Mouse (Mus musculus) CD8-positive naive resting alpha-beta T cell, adult 57 days (primary cell): ENCODE results near the gene Adamts14. TPM values are rescaled to one million over a fixed set of nuclear protein-coding genes. Genes with fewer than 3 reads are reported as not detected.

Source experiments
- total RNA-seq: library from RNA; stranded (reverse); gene quantifications from one replicate; pipeline ENCODE4 v1.2.4, GENCODE M21; 2023

Adamts14 gene
- 2.6 TPM for total RNA-seq

DNA sequence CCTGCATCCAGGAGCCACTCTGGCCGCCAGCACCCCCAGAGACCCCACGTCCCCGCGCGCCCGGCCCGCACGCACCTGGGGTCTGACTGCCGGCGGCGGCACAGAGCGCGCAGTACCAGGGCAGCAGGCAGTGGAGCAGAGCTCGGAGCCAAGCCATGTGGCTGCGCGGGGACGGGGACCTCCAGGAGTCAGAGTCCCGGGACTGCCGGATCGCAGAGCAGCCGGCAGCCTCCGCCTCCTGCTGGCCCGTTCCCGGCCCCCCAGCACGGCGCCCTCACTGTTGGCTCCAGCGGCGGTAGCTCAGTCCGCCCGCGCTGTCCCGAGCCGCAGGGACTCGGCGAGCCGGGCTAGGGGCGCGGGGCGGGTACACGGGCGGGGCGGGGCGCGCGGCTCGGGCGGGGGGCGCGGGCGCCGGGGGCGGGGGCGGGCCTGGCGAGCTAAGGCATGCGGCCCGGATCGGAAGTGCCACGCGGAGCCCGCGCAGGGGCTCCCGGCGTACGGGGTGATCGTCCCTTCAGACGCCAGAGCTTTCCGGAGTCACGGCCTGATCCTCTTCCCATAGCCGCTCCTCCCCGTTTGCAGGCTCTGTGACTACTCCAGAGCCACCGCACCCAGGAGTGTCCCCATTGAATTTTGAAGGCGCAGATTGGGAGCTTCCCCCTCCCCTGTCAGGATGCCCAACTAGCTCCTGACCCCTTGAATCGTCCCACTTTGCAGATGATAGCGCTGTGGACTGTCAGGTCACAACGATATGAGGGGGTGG is at the start of gene Adamts14:
Adamts14 (minus strand) TSS at position 358 of the 763 bp plus-strand sequence.

DNA sequence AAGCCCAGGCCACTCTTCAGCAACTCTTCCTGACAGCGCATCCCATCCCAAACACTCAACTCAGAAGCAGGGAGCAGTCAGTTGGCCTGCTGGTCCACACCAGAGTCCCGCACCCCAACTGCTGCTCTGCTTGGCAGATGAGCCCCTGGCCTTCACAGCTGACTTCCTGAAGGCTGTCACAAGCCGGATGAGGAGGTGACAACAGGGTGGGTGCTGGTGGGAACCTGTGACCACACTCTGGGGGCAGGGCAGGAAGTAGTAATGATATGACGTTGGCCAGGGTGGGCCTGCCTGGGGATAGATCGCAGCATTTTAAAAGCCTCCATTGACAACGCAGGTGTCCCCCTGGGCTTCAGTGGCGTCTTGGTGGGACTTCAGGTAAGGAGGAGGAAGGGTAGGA is 24.2 kb upstream of the Adamts14 start, which contains the start of gene Prf1:
Prf1 (plus strand) TSS at position 357 of the 400 bp plus-strand sequence.

DNA sequence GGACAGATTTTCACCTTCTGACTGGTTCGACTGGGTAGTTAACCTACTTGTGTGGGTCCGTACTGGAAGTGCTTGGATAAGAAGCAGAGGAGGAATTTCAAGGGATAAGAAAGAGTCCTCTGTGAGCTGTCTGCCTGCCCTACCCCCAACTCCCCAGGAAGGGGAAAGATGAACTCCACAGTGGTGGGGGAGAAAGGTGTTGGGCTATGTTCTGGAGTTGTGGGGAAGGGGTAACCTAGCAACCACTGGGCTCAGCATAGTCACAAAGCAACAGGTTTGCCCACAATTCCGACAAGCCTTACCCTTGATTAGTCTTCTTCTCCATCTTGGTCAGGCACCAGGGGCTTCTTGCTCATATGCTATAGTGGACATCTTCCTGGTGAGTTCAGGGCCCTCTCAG is 101.6 kb downstream of the Adamts14 start, which contains the start of gene Tbata:
Tbata (plus strand) TSS at position 301 of the 400 bp plus-strand sequence.

DNA sequence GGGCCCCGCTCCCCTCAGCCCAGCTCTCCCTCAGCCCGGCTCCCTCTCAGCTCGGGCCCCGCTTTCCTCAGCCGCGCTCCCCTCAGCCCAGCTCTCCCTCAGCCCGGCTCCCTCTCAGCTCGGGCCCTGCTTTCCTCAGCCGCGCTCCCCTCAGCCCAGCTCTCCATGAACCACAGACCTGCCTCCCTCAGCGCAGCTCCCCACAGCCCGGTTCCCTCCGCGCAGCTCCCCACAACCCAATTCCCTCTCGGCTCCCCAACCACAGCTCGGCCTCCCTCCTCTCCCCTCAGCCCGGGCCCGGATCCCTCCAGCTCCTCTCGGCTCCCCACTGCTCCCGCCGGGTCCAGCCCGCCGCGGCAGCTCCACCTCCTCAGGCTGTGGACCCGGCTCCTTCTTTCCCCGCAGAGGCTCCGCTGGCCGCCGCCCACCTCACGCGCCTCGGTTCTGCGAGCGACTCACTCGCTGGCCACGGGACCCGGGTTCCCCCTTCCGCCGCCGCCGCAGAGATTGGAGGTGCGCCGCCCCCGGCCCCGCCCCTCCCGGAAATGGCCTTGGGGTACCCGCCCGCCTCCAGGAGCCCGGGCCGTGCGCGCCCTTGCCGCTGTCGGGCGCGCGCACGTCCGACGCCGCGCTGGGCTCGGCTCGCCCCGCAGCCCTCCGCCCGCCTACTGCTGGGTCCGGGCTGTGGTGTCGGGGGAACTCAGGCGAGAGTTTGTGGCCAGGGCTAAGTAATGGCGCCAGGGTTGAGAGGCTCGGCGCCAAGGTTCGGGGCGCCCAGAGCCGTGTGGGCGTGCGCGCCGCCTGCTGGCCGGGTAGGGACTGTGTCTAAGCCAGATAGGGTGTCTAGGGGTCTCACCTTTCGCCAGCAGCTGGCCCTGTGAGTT is 125.8 kb downstream of the Adamts14 start, which contains the start of gene Sgpl1:
Sgpl1 (minus strand) TSS at position 547 of the 884 bp plus-strand sequence.

Other genes with a start within 250 kb of the Adamts14 start
- gene Pcbd1, start 184.1 kb downstream of the Adamts14 start, total RNA-seq, result not detected
- gene Sgpl1, start 125.7 kb downstream of the Adamts14 start, total RNA-seq, result 44.9 TPM
- not detected for gene Tbata, start 101.5 kb downstream of the Adamts14 start, total RNA-seq
- gene Prf1, start 24.4 kb upstream of the Adamts14 start, total RNA-seq, result 82.3 TPM
- gene Pald1, start 110.1 kb upstream of the Adamts14 start, total RNA-seq, result 0.31 TPM
- not detected for gene Nodal, start 144.5 kb upstream of the Adamts14 start, total RNA-seq
- gene Eif4ebp2, start 179.2 kb upstream of the Adamts14 start, total RNA-seq, result 144 TPM
- gene Lrrc20, start 202.4 kb upstream of the Adamts14 start, total RNA-seq, result 7.8 TPM